Mouse (Mus musculus): ENCODE measurements at regions not wholly inside any gene's neighbourhood (a gene's known extent, or its start where the extent isn't known, plus 50 kb on each side); places are given as distances from the start of the nearest gene placed in this dataset.

- TF ChIP-seq CTCF (IDR thresholded peaks at IDR 0.05; ENCODE audit: low read depth) = no peak
- no peak for TF ChIP-seq EP300 (IDR thresholded peaks at IDR 0.05; ENCODE audit: low read depth)
Measured at GRCm38 (mm10) chr10:37501043-37501442, 362.3 kb upstream of the Marcks start.
